Mouse (Mus musculus) thymus, postnatal 0 days (tissue): Measurements from ENCODE around the gene Ccdc181. TPM values are rescaled to one million over a fixed set of nuclear protein-coding genes. Genes with fewer than 3 reads are reported as not detected.

Experiments used
- DNase-seq: peaks from one replicate; pipeline ENCODE4 v3.0.0-alpha.2; 2015; ENCODE audit warnings: low spot score
- polyA plus RNA-seq: library from polyadenylated mRNA; unstranded; fragments of >200 nt; fragmentation: Nextera tagmentation; extraction: Ambion mirVana; gene quantifications from 2 replicates; pipeline ENCODE4 v1.2.1, GENCODE M21; 2015

The Ccdc181 gene
- polyA plus RNA-seq, 1 experiment from 2014 or later: 11.5 TPM

GRCm38 (mm10) chr1:164332559-164332958, 57.2 kb downstream of the Ccdc181 start:
- no peak for DNase-seq

DNA sequence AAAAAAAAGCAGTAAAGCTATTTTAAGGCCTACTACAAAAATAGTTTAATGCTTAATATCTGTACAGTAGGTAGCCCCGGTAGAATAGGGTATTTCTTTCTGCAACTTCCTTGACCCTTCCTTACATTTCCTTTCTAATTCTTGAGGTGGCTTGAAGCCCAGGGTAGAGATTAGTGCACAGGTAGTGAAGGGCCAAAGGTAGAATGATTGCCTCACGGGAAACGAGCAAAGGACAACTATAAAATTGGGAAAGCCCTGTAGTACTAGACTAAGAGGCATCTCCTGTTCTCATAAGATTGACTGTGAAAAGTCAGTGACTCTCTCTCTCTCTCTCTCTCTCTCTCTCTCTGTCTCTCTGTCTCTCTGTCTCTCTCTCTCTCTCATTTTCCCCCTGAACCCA, 60.0 kb downstream of the Ccdc181 start:
- DNase-seq: no peak

GRCm38 (mm10) chr1:164335846-164336245, 60.5 kb downstream of the Ccdc181 start:
- no peak for DNase-seq

Other genes starting within 250 kb of the Ccdc181 start
- gene Sele, start 227.4 kb upstream of the Ccdc181 start, polyA plus RNA-seq: 0.23 and 0.48 TPM in 2 replicates
- 103 and 124 TPM in 2 replicates for gene Sell, start 213.6 kb upstream of the Ccdc181 start, polyA plus RNA-seq
- 0.96 and 1.1 TPM in 2 replicates for gene Selp, start 160.3 kb upstream of the Ccdc181 start, polyA plus RNA-seq
- gene F5, start 123.7 kb upstream of the Ccdc181 start, polyA plus RNA-seq: 0.07 and 0.09 TPM in 2 replicates
- 3.5 and 4.1 TPM in 2 replicates for gene Slc19a2, start 26.5 kb upstream of the Ccdc181 start, polyA plus RNA-seq
- gene Nme7, start 28.5 kb downstream of the Ccdc181 start, polyA plus RNA-seq: 27.3 and 30.3 TPM in 2 replicates
- gene Blzf1, start 31.9 kb downstream of the Ccdc181 start, polyA plus RNA-seq: 23.6 and 24.0 TPM in 2 replicates
- 53.7 and 60.1 TPM in 2 replicates for gene Atp1b1, start 182.8 kb downstream of the Ccdc181 start, polyA plus RNA-seq